Mouse (Mus musculus) macrophage (primary cell): ENCODE results near the gene Ppm1f. TPM values are rescaled to one million over a fixed set of nuclear protein-coding genes. Genes with fewer than 3 reads are reported as not detected.

Experiments
- H3K27ac ChIP-seq: fragments of 350-480 bp; formaldehyde crosslinking; 2 replicates; pipeline ENCODE4 v1.9.0; 2021
- H3K36me3 ChIP-seq: fragments of 350-480 bp; formaldehyde crosslinking; 2 replicates; pipeline ENCODE4 v1.9.0; 2021; ENCODE audit errors: inconsistent target
- H3K4me3 ChIP-seq: fragments of 350-480 bp; formaldehyde crosslinking; 2 replicates; pipeline ENCODE4 v1.9.0; 2021; ENCODE audit errors: inconsistent target
- H3K79me2 ChIP-seq: fragments of 350-480 bp; formaldehyde crosslinking; 2 replicates; pipeline ENCODE4 v1.9.0; 2021; ENCODE audit errors: inconsistent target
- WGBS: methylation state at CpG from one replicate; pipeline ENCODE4 v1.1.7; 2026; ENCODE audit warnings: inconsistent platforms; ENCODE audit not compliant: missing documents; 5-methylcytosine and 5-hydroxymethylcytosine counted together
- polyA plus RNA-seq: library from polyadenylated mRNA; stranded (reverse); fragments of 250-400 nt; gene quantifications from 3 replicates; pipeline ENCODE4 v1.2.4, GENCODE M21; 2018; ENCODE audit warnings: inconsistent platforms

Gene Ppm1f
- polyA plus RNA-seq, 1 experiment from 2014 or later: 6.8 TPM

- Histone ChIP-seq H3K4me3 (no peak overlapping the region), H3K36me3 (no peaks in the 10 kb centered on the region), H3K79me2 (no peaks in the 10 kb centered on the region), H3K27ac (no peak overlapping the region)
- WGBS: 96% methylated on average over 3 of the region's 3 CpGs
Observed at GRCm38 (mm10) chr16:16930326-16930725, 34.1 kb downstream of the Ppm1f start.

GRCm38 (mm10) chr16:16930810-16931296 is 34.6 kb downstream of the Ppm1f start:
- WGBS: 77% methylated on average over 4 of the region's 5 CpGs
- no peak overlapping the region for H3K4me3 ChIP-seq
- H3K79me2 ChIP-seq: no peaks in the 10 kb centered on the region
- no peak overlapping the region for H3K27ac ChIP-seq
- no peaks in the 10 kb centered on the region for H3K36me3 ChIP-seq

- no peaks in the 10 kb centered on the region for H3K36me3 ChIP-seq
- WGBS: 98% methylated on average over 8 of the region's 9 CpGs
- no peak overlapping the region for H3K4me3 ChIP-seq
- H3K27ac ChIP-seq: no peak overlapping the region
- H3K79me2 ChIP-seq: no peaks in the 10 kb centered on the region
Observed at GRCm38 (mm10) chr16:16939543-16939942, 43.3 kb downstream of the Ppm1f start.

DNA sequence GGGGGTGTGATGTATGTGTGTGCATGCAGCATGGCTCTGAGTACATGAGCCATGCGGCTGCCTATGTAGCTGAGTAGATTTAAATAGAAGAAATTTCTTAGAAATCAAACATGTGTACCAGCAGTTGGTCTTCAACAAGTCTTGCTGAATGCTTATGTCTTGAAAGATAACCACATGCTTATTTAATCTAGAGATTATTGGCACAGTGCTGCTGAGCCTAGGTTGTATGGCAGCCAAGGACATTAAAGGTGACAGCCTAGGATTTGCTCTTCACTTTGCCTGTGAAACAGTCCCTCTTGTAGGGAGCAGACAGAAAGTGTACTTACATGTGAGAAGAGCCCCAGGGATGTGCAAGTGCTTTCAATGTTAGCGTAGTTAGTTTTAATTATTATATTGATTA is 44.8 kb downstream of the Ppm1f start:
- 95% methylated on average over 2 of the region's 2 CpGs for WGBS
- Histone ChIP-seq H3K79me2 (no peaks in the 10 kb centered on the region), H3K4me3 (no peak overlapping the region)

DNA sequence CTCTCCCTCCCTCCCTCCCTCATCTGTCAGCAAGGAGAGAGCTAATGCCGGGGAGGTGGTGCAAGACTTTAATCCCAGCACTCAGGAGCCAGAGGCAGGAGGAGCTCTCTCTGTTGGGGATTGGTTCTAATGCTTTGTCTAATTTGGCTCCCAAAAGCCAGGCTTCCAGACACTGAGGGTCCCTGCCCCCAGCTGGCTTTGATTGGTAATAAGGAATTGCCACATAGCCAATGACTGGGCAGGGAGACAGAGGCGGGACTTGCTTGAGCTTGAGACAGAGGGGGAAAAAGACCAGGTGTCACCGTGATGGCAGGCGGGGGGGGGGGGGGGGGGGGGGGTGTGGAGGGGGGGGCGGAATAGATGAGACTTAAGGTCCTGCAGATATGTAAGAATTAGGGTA is 62.3 kb downstream of the Ppm1f start:
- H3K27ac ChIP-seq: no peak overlapping the region
- H3K79me2 ChIP-seq: no peaks in the 10 kb centered on the region
- H3K4me3 ChIP-seq: no peak overlapping the region
- WGBS: no CpG with 5 or more reads among the region's 5 CpGs
- no peaks in the 10 kb centered on the region for H3K36me3 ChIP-seq

More for the DNA sequence above, 44.8 kb downstream of the Ppm1f start:
- H3K27ac ChIP-seq: no peak overlapping the region
- H3K36me3 ChIP-seq: no peaks in the 10 kb centered on the region

- H3K79me2 ChIP-seq: no peaks in the 10 kb centered on the region
- no peaks in the 10 kb centered on the region for H3K36me3 ChIP-seq
- no peak overlapping the region for H3K27ac ChIP-seq
- H3K4me3 ChIP-seq: no peak overlapping the region
- 92% methylated on average over 6 of the region's 6 CpGs for WGBS
Observed at GRCm38 (mm10) chr16:16959907-16960306, 63.6 kb downstream of the Ppm1f start.

GRCm38 (mm10) chr16:16965149-16965548 is 68.9 kb downstream of the Ppm1f start:
- Histone ChIP-seq H3K27ac (no peak overlapping the region), H3K4me3 (no peak overlapping the region), H3K79me2 (no peaks in the 10 kb centered on the region), H3K36me3 (no peaks in the 10 kb centered on the region)
- WGBS: 69% methylated on average over 1 of the region's 1 CpGs

GRCm38 (mm10) chr16:16966290-16966689 is 70.0 kb downstream of the Ppm1f start:
- Histone ChIP-seq H3K36me3 (no peaks in the 10 kb centered on the region), H3K79me2 (no peaks in the 10 kb centered on the region), H3K4me3 (no peak overlapping the region), H3K27ac (no peak overlapping the region)

Other genes with a start within 250 kb of the Ppm1f start
- not detected in 3 replicates for gene Olfr19, start 220.1 kb upstream of the Ppm1f start, polyA plus RNA-seq
- gene Spag6l, start 67.0 kb upstream of the Ppm1f start, polyA plus RNA-seq: not detected in 3 replicates
- gene Igll1, start 32.5 kb upstream of the Ppm1f start, polyA plus RNA-seq: not detected in 3 replicates
- 25.7 to 30.9 TPM (median 29.6 TPM) in 3 replicates for gene Top3b, start 25.7 kb upstream of the Ppm1f start, polyA plus RNA-seq
- 0.70 to 0.97 TPM in 2 of 3 replicates, not detected in the other for gene Vpreb1, start 25.6 kb upstream of the Ppm1f start, polyA plus RNA-seq
- gene Mapk1, start 86.9 kb downstream of the Ppm1f start, polyA plus RNA-seq: 92.1 to 122 TPM (median 94.8 TPM) in 3 replicates
- 0.14 to 0.25 TPM in 2 of 3 replicates, not detected in the other for gene Ypel1, start 173.2 kb downstream of the Ppm1f start, polyA plus RNA-seq
- gene Ppil2, start 214.8 kb downstream of the Ppm1f start, polyA plus RNA-seq: 57.9 to 116 TPM (median 63.8 TPM) in 3 replicates
- 1.1 to 4.8 TPM (median 2.5 TPM) in 3 replicates for gene 2610318N02Rik, start 228.7 kb downstream of the Ppm1f start, polyA plus RNA-seq
- gene Sdf2l1, start 235.9 kb downstream of the Ppm1f start, polyA plus RNA-seq: 56.1 to 133 TPM (median 86.1 TPM) in 3 replicates
- gene Ydjc, start 248.2 kb downstream of the Ppm1f start, polyA plus RNA-seq: 1.3 to 7.1 TPM (median 2.0 TPM) in 3 replicates